Mouse (Mus musculus) heart, postnatal 10 days (tissue): ENCODE results near the gene Trio. TPM values are rescaled to one million over a fixed set of nuclear protein-coding genes. Genes with fewer than 3 reads are reported as not detected.

Experiments used
- DNase-seq, 2 experiments: peaks; one replicate each; pipeline ENCODE4 v3.0.0; 2021
- intact Hi-C: fragments of 180-260 bp; cut with DNase I; formaldehyde crosslinking; loops from one replicate; pipeline ENCODE4 v1.15.1; 2025
- total RNA-seq, 2 experiments: library from RNA; stranded (reverse); gene quantifications; 2 replicates each; pipeline ENCODE4 v1.2.3; 2021

The Trio gene
- total RNA-seq, 2 experiments from 2014 or later: 73.8 to 88.9 TPM

GRCm38 (mm10) chr15:27931459-27931858, 94.2 kb downstream of the Trio start:
- intact Hi-C loops: no loop called here
- DNase-seq: no peak

DNA sequence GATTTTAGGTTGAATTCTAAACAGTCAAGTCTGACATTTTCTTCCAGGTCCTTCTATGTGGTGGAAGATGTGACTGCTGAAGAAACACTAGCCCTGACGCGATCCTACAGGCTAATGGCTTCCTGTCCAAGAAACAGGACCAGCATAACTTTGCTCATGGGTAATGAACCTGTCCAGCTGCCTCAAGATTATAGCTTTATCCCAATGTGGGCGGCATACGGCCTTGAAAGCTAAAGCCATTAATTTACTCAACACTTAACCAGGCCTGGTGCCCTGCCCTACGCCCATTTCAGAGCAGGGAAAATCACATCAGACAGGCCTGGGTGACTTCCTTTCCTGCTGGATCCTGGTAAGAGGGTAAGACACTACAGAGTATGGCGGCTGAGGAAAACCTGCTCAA, 98.0 kb downstream of the Trio start:
- intact Hi-C loops: no loop called here

DNA sequence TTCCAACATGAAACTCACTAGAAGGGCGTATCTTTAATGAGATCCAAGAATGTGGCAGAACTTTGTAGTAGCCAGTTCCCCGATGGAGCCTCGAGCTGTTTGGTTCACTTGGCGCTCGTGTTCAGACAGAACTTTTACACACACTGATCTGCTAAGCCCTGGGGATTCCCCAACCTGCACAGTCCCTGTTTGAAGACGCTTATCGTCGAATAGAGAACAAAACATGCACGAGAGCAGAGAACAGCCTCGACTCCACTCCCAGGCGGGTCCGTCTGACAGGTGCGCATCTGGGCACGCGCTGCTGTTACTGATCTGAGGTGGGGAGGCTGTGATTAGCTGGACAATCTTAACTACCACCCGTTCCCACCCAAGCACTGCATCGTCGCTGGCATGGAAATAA, 98.7 kb downstream of the Trio start:
- DNase-seq: no peak
- intact Hi-C loops: no loop called here

More for the DNA sequence above, 98.0 kb downstream of the Trio start:
- DNase-seq: no peak

DNA sequence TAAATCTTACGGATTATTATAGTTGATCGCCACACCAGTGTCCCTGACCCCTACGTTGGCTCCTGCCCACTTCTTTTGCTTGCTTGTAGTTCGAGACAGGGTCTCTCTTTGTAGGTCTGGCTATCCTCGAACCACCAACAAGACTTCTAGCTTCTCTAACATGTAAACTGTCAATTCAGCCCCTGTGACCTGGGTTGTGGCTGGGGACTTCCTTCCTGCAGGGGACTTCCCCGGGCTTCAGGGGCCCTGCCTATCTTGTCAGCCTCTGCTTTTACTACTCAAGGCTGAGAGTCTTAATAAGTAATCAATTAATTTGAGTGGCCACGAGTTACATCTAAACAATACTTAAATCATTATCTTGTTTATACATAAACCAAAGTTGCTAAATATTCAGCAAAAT, 99.2 kb downstream of the Trio start:
- intact Hi-C loops: no loop called here
- DNase-seq: no peak

- intact Hi-C loops: no loop called here
- DNase-seq: peak; percentile 58 to 61
Measured at GRCm38 (mm10) chr15:27925865-27926264, 99.8 kb downstream of the Trio start.

GRCm38 (mm10) chr15:27925004-27925635, 100.5 kb downstream of the Trio start:
- intact Hi-C loops: no loop called here
- no peak for DNase-seq

- intact Hi-C loops: no loop called here
- DNase-seq: no peak
Measured at GRCm38 (mm10) chr15:27923987-27924341, 101.7 kb downstream of the Trio start.

DNA sequence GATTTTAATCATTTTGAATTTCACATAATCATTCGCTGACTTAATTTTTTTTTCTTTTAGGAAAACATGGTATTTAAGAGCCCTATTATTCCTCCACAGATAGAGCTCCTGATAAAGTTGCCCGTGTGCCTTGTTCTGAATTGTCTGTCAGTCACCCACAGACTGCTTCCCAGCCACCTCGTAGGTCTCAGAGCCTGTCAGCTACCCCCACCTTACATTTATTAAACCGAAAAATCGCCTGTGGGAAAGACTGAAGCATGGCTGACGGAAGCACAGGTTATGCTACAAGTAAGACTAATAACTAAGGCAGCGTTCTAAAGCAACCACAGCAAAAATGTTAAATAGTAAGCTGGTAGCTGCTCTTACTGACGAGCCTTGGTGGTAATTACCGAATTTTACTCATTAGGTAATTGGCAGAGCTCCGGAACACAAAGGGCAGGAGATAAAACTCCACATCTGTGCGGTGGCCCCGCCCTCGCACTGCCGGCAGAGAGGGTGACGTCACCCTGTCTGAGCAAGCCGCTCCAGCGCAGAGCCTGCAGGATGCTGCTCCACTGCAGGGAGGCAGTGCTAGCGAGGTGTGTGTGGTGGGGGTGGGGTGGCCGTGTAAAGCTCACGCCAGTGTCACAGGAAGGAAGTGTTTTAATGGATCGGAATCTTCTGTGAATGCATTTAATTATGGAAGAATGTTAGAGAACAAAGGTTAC, 102.2 kb downstream of the Trio start:
- DNase-seq: peak; percentile 82 to 90
- intact Hi-C loops: no loop called here

DNA sequence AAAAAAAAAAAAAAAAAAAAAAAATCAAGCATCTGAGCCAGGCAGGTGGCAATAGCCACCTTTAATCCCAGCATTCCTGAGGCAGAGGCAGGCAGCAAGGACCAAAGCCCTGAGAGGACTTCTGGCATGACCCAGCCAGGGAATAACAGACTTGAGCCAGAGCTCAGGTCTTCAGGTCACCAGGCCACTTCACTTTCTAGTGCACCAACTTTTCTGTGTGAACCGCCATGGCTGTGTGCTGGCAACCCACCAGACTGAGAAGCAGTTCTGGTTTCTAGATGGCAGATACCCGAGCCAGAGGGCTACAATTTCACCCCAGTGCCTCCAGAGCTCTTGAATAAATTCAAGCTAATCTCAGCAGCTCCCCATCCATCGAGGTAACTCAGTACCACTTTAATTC, 104.9 kb downstream of the Trio start:
- DNase-seq: no peak
- intact Hi-C loops: loop anchor here (1.0 to 2.0 kb wide), 2 partner anchors 106 to 146 kb away; no protein-coding TSS in a partner anchor

DNA sequence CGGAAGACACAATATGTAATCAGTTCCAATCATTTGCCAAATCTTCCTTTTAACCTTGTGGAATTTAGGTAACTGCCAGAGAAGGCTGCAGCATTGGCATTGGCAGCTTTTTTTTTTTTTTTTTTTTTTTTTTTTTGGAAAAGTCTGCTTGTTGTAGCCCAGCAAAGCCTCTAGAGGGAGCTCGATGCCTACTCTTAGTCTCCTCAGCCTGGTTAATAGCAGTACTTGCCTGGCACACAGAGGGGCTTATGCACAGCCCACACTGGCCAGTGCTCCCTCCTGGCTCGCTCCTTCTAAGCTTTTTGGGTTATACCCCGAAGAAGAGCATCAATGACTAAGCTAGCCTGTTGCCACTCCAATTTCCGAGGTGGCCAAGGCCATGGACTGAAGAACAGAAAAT, 106.1 kb downstream of the Trio start:
- intact Hi-C loops: loop anchor here (1.0 kb wide), 2 partner anchors 240 to 262 kb away; no protein-coding TSS in a partner anchor
- peak; percentile 63 to 76 for DNase-seq

- intact Hi-C loops: loop anchor here (1.0 kb wide), 2 partner anchors 241 to 263 kb away; no protein-coding TSS in a partner anchor
Measured at GRCm38 (mm10) chr15:27918798-27919197, 106.8 kb downstream of the Trio start.

GRCm38 (mm10) chr15:27916204-27916603, 109.4 kb downstream of the Trio start:
- no peak for DNase-seq
- intact Hi-C loops: no loop called here

More at GRCm38 (mm10) chr15:27918798-27919197, 106.8 kb downstream of the Trio start:
- DNase-seq: no peak

- intact Hi-C loops: no loop called here
- no peak for DNase-seq
Measured at GRCm38 (mm10) chr15:27913013-27913412, 112.6 kb downstream of the Trio start.

- intact Hi-C loops: no loop called here
- peak in 1 of 2 experiments; percentile 46 for DNase-seq
Measured at GRCm38 (mm10) chr15:27911196-27911595, 114.5 kb downstream of the Trio start.

DNA sequence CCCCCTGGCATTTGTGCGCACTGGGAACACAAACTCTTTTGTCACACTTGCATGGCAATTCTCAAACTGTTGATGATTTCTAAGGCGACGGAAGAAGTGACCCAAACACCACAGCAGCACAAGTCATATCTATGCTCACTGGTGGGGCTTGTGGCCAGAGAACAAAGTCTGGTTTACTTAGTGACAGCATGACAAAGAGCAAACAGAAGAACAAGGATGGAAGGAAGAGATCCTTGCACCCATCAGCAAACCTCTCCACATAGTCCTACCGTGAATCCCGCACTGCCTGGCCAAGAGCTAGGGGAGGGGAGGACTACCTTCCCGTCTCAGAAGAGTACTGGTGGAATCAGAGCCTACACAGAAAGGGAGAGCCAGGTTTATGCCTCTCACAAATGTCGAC, 115.5 kb downstream of the Trio start:
- intact Hi-C loops: no loop called here
- no peak for DNase-seq

- intact Hi-C loops: no loop called here
- DNase-seq: no peak
Measured at GRCm38 (mm10) chr15:27907649-27908048, 118.0 kb downstream of the Trio start.

GRCm38 (mm10) chr15:27906409-27906808, 119.2 kb downstream of the Trio start:
- intact Hi-C loops: no loop called here
- no peak for DNase-seq

GRCm38 (mm10) chr15:27905341-27905740, 120.3 kb downstream of the Trio start:
- DNase-seq: peak; percentile 62 to 81
- intact Hi-C loops: no loop called here

DNA sequence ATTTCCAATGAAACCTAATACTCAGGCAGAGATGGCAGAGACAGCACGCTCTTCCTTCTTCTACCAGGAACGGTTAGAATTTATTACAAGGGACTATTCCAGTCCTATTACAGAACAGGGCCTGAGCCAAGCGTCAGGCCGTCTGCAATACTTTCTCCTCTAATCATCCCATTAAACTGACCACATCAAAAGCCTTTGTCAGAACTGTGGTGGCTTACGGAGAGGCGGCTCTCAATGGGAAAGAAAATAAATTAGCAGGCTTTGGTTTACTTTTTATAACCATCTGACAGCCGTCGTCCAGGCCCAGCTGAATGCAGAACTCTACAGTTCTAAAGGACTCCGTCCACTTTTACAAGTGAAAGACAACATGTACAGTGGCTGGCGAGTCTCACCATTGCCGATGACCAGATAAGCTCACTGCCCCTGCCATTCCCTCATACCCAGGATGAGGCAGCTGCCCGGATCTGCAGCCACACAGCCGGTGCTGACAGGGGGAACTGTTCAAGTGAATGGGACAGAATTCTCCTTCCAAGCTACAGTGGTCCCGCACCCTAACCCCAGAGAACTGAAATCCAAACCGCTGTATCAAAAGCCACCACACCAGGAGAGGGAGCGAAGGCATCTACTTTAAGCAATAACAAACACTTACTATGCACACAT, 121.2 kb downstream of the Trio start:
- intact Hi-C loops: no loop called here
- no peak for DNase-seq

DNA sequence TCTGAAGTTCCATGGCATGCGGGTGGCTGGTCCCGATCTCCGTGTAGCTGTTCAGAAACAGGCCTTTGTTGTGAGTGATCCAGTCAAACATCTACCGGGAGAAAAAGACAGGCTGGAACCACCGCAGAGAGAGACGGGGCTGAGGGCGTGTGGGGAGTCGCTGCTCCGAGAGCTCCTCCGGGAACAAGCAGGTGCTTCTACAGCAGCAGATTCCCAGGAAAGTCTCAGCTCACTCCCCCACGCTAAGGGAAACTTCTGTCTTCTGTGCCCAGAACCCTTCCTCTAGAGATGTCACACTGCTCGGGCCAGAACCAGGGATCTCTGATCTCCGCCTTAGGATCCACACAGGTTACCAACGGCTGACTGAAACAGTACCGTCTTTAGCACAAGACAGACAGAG, 124.4 kb downstream of the Trio start:
- DNase-seq: no peak
- intact Hi-C loops: no loop called here

DNA sequence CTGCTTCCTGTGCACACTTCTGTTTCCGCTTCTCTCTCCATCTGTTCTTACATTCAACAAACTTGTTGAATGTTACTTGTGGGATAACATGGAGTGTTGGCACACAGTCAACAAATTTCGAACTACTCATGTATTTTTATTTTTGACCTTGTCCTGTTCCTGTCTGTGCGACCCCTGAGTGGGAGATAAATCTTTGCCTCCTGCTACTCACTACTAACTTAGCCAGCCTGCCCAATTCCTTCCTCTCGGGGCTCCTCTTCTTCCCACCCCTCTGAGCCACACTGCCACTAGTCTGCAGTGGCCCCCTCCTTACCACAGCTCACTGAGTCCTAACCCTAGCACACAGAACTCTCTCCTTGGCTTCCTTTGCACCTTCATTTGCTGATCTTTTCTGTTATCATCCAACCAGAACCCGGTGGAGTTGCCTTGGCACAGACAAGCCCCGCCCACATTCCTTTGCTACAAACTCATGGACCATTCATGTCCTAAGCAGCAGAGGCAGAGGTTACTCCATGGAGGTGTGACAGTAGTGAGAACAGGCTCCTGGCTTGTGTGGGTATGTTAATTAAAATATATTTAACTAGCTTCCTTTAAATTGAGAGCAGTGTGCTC, 126.7 kb downstream of the Trio start:
- no peak for DNase-seq
- intact Hi-C loops: no loop called here
